Mouse (Mus musculus) embryonic facial prominence, embryonic 13.5 days (tissue): ENCODE measurements at regions not wholly inside any gene's neighbourhood (a gene's known extent, or its start where the extent isn't known, plus 50 kb on each side); places are given as distances from the start of the nearest gene placed in this dataset.

Experiments used
- ATAC-seq: fragments of 200-750 bp; cut with Nextera tagmentation; 2 replicates; pipeline ENCODE4 v1.8.0; 2017; ENCODE audit warnings: low read depth; ENCODE audit not compliant: insufficient number of reproducible peaks, insufficient read depth, low FRiP score, low TSS enrichment
- H3K27ac ChIP-seq: fragments of 300-500 bp; sonication (generic); 2 replicates; pipeline ENCODE4 v1.5.1; 2015; ENCODE audit warnings: moderate library complexity, mild to moderate bottlenecking, inconsistent platforms
- H3K27me3 ChIP-seq: fragments of 300-500 bp; sonication (generic); 2 replicates; pipeline ENCODE4 v1.6.1; 2015; ENCODE audit warnings: mild to moderate bottlenecking, inconsistent platforms
- H3K36me3 ChIP-seq: fragments of 300-500 bp; sonication (generic); 2 replicates; pipeline ENCODE4 v1.6.1; 2015; ENCODE audit warnings: mild to moderate bottlenecking, inconsistent platforms
- H3K4me1 ChIP-seq: fragments of 300-500 bp; sonication (generic); 2 replicates; pipeline ENCODE4 v1.6.1; 2015; ENCODE audit warnings: inconsistent platforms
- H3K4me2 ChIP-seq: fragments of 300-500 bp; sonication (generic); 2 replicates; pipeline ENCODE4 v1.6.1; 2015; ENCODE audit warnings: moderate library complexity, mild to moderate bottlenecking, inconsistent platforms
- H3K4me3 ChIP-seq: fragments of 300-500 bp; sonication (generic); 2 replicates; pipeline ENCODE4 v1.5.1; 2015; ENCODE audit warnings: mild to moderate bottlenecking, inconsistent platforms
- H3K9ac ChIP-seq: fragments of 300-500 bp; sonication (generic); 2 replicates; pipeline ENCODE4 v1.6.1; 2015; ENCODE audit warnings: mild to moderate bottlenecking, inconsistent platforms
- H3K9me3 ChIP-seq: fragments of 300-500 bp; sonication (generic); 2 replicates; pipeline ENCODE4 v1.6.1; 2016; ENCODE audit warnings: inconsistent platforms
- WGBS: fragments of 180-500 bp; shearing (Covaris S2); methylation state at CpG from one replicate; pipeline ENCODE4 v1.1.7; 2015; ENCODE audit warnings: mixed read lengths; 5-methylcytosine and 5-hydroxymethylcytosine counted together

DNA sequence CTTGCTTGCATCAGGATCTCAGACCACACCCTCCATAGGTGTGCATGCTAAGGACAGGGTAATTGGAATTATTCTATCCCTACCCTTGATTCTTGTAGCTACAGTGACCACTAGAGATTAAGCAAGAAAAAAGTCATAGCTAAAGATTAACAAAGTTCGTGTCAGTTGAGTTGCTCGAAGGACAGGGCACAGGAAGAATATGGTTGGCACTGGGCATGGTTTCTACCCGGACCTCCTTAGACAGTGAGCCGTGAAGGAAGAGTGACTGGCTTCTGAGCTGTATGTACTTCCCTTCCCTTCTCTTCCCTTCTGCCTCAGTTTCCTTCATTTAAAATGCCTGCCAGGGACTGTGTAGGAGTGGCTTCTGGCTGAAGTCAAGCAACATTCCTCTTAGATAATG lies 100.0 kb downstream of the Nfkbiz start:
- no peak for ATAC-seq
- H3K27me3 ChIP-seq, result no peaks in the 10 kb centered on the region
- 90% methylated on average over 4 of the region's 4 CpGs for WGBS

DNA sequence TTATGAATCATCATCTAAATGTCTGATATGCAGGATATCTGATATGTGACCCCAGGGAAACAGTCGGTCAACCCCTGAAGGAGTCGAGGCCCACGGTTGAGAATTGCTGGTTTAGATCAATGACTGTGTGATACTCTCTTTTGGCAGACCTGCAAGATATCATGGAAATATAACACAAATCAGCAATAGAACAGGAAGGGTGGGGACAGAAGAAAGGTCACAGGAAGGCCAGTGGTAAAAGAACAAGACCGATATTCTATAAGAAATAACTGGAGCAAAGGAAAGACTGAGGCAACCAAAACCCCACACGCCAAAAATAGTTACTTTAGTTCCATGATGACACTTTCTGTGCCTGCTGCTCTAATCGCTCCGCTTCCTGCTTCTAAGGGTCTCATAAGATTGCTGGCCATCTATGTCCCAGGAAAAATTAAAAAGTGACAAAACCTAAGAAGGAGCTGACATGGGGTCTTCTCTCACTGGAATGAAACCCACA lies 103.2 kb downstream of the Nfkbiz start:
- no peak for ATAC-seq
- no peaks in the 10 kb centered on the region for H3K36me3 ChIP-seq
- no peaks in the 10 kb centered on the region for H3K9me3 ChIP-seq
- no peak overlapping the region for H3K9ac ChIP-seq
- 90% methylated on average over 7 of the region's 7 CpGs for WGBS
- no peak overlapping the region for H3K27ac ChIP-seq
- H3K4me1 ChIP-seq, result no peaks in the 10 kb centered on the region
- H3K4me2 ChIP-seq, result no peak overlapping the region
- no peaks in the 10 kb centered on the region for H3K27me3 ChIP-seq
- no peak overlapping the region for H3K4me3 ChIP-seq

More for the DNA sequence above, 100.0 kb downstream of the Nfkbiz start:
- H3K4me2 ChIP-seq, result no peak overlapping the region
- H3K4me1 ChIP-seq, result no peaks in the 10 kb centered on the region
- H3K4me3 ChIP-seq, result no peak overlapping the region
- no peaks in the 10 kb centered on the region for H3K36me3 ChIP-seq
- no peak overlapping the region for H3K27ac ChIP-seq
- H3K9me3 ChIP-seq, result no peaks in the 10 kb centered on the region
- H3K9ac ChIP-seq, result no peak overlapping the region

DNA sequence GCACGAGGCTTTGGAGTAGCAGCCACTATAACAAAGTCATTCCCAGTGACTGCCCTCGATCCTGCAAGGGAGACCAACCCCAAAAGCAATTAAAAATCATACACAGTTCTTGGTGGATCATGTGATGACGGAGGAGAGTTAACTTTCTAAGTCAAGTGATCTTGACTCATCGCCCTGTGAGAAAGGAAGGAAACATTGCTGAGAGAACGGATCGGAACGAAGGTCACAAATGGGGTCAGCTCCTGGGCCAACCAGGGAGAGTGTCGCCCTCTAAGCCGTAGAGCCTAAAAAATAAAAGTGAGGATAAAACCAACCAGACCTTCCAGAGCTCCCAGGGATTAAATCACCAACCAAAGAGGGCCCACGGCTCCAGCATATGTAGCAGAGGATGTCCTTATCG lies 104.4 kb downstream of the Nfkbiz start:
- 74% methylated on average over 11 of the region's 11 CpGs for WGBS

DNA sequence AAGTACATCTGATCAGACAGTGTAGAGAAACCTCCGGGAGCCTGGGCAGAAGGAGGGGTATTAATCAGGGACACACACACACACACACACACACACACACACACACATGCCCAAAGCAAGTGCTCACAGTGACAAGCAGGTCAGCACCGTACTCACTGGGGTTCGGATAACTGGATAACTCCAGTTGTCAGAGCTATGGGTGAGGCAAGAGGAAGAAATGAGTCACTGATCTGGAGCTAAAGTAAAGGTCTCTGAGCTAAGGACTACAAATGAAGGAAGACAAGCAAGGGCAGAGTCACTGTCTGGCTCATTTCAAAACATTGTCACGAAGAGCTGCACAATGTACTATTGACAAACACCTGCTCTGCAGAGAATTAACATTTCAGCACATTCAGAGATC lies 104.9 kb downstream of the Nfkbiz start:
- WGBS, result 67% methylated on average over 4 of the region's 4 CpGs
- Histone ChIP-seq H3K9ac (no peak overlapping the region), H3K36me3 (no peaks in the 10 kb centered on the region), H3K27ac (no peak overlapping the region), H3K4me2 (no peak overlapping the region), H3K27me3 (no peaks in the 10 kb centered on the region), H3K4me1 (no peaks in the 10 kb centered on the region), H3K4me3 (no peak overlapping the region), H3K9me3 (no peaks in the 10 kb centered on the region)
- ATAC-seq, result no peak

More for the DNA sequence above, 104.4 kb downstream of the Nfkbiz start:
- no peaks in the 10 kb centered on the region for H3K27me3 ChIP-seq
- H3K36me3 ChIP-seq, result no peaks in the 10 kb centered on the region
- no peaks in the 10 kb centered on the region for H3K4me1 ChIP-seq
- no peaks in the 10 kb centered on the region for H3K9me3 ChIP-seq
- H3K4me3 ChIP-seq, result no peak overlapping the region
- ATAC-seq, result no peak
- no peak overlapping the region for H3K27ac ChIP-seq
- no peak overlapping the region for H3K9ac ChIP-seq
- H3K4me2 ChIP-seq, result no peak overlapping the region

DNA sequence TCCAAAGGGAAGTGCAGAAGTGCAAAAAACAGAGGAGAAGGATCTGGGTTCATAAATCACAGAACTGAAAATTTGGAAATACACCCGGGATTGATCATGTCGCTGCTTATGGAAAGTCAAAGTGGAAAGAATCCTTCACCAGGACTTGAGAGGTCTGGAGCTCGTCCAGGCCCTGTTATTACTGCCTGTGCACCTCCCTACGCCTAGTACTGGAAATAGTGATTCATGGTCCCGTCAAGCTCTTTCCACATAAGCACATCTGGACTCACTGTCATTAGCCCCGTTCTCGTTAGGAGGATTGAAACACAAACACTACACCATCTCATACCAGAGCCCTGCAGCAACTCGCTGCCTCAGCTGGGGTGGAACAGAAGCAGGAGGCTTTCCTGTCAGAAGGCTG lies 107.7 kb downstream of the Nfkbiz start:
- no peaks in the 10 kb centered on the region for H3K4me1 ChIP-seq
- no peak overlapping the region for H3K9ac ChIP-seq
- ATAC-seq, result no peak
- H3K27me3 ChIP-seq, result no peaks in the 10 kb centered on the region
- no peak overlapping the region for H3K27ac ChIP-seq
- 66% methylated on average over 8 of the region's 8 CpGs for WGBS
- H3K36me3 ChIP-seq, result no peaks in the 10 kb centered on the region
- H3K4me2 ChIP-seq, result no peak overlapping the region
- peaks cover 3% of the 10 kb centered on the region; the same call in 1 of the 2 replicates for H3K9me3 ChIP-seq
- H3K4me3 ChIP-seq, result no peak overlapping the region

DNA sequence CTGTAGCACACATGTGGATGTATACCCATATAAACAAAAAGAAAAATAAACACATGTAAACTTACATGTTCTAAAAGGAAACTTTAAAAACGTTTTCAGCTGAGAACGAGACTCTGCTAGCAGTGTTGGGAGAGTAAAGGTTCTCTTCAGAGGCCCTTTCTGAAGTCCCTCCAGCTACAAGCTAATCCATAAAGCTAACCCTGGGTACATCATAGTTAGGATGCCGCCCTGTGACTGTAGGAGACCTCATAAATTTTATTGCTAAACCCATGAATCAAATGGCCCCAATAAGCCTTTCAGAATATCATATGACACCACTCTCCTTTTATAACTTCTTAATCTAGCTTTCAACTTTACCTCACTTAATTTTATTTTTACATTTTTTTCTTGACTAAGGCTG lies 112.2 kb downstream of the Nfkbiz start:
- peaks cover 3% of the 10 kb centered on the region; the same call in 1 of the 2 replicates for H3K9me3 ChIP-seq
- no peaks in the 10 kb centered on the region for H3K4me1 ChIP-seq
- no peaks in the 10 kb centered on the region for H3K36me3 ChIP-seq
- no peak overlapping the region for H3K9ac ChIP-seq
- no peak overlapping the region for H3K27ac ChIP-seq
- no peak for ATAC-seq
- no peak overlapping the region for H3K4me2 ChIP-seq
- H3K4me3 ChIP-seq, result no peak overlapping the region
- WGBS, result 70% methylated on average over 3 of the region's 3 CpGs
- H3K27me3 ChIP-seq, result no peaks in the 10 kb centered on the region

DNA sequence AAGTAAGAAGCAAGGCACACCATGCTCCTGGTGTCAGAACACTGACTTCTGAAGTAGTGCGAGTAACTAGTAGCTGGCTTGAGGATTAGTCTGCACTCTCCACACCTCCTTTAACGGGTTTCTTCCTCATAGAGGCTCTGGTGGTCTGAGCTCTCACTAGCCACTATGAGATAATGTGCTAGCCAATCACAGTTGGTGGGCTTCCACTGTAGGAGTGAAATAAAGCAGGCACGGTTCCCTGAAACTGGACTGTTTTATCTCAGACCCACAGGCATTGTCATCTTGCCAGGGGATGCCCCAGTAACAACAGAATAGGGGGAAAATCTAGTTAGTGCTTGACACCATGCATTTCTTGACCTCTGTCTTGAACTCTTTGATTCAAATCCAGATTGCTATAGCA lies 118.3 kb downstream of the Nfkbiz start:
- Histone ChIP-seq H3K36me3 (no peaks in the 10 kb centered on the region), H3K9me3 (no peaks in the 10 kb centered on the region), H3K4me2 (no peak overlapping the region), H3K9ac (no peak overlapping the region), H3K4me1 (no peaks in the 10 kb centered on the region), H3K27ac (no peak overlapping the region), H3K27me3 (no peaks in the 10 kb centered on the region), H3K4me3 (no peak overlapping the region)
- ATAC-seq, result no peak
- WGBS, result 71% methylated on average over 3 of the region's 3 CpGs

DNA sequence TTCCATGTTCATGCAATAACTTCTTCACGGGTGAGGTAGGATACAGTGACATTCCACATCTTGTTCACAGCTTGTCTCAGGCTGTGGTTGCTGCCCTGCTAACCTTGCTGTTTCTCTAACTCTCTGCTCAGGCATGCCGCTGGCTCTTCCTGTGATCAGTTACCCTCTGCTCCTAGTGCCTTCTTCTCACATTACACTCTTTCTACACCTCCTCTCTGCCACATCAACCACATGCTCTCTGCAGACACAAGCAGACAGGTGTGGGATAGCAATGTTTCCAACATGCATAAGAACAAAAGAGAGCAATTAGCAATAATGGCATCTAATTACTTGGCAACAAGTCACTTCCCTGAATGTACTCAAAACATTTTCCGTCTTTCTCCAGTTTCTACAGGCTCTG lies 128.7 kb downstream of the Nfkbiz start:
- no peak overlapping the region for H3K4me2 ChIP-seq
- H3K9me3 ChIP-seq, result no peaks in the 10 kb centered on the region
- H3K36me3 ChIP-seq, result no peaks in the 10 kb centered on the region
- ATAC-seq, result 0 out of 2 replicates have a peak, but pooled peaks have one; percentile 26
- WGBS, result 25% methylated on average over 3 of the region's 3 CpGs
- no peak overlapping the region for H3K27ac ChIP-seq
- H3K27me3 ChIP-seq, result no peaks in the 10 kb centered on the region
- no peaks in the 10 kb centered on the region for H3K4me1 ChIP-seq
- H3K9ac ChIP-seq, result no peak overlapping the region
- no peak overlapping the region for H3K4me3 ChIP-seq

DNA sequence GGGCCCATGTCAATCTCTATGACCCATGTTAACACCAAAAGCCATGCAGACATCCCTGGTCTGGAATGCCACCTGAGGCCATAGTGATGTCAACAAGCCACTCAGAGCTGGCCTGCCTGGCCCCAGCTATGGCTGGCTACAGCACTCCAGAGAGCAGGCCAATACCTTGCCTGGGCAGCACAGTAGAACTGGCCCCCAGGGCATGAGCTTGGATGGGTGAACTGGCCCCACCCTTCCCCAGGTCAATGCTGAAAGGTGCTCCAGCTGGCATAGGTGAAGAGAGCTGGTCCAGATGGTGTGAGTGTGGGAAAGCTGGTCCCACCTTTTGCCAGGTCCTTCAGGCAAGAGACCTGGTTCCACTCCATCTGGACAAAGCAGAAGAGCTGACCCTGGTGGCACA lies 132.2 kb downstream of the Nfkbiz start:
- H3K9ac ChIP-seq, result no peak overlapping the region
- no peaks in the 10 kb centered on the region for H3K4me1 ChIP-seq
- no peak overlapping the region for H3K4me2 ChIP-seq
- no peaks in the 10 kb centered on the region for H3K9me3 ChIP-seq
- no peak for ATAC-seq
- no peaks in the 10 kb centered on the region for H3K27me3 ChIP-seq
- H3K36me3 ChIP-seq, result no peaks in the 10 kb centered on the region
- H3K4me3 ChIP-seq, result no peak overlapping the region
- H3K27ac ChIP-seq, result no peak overlapping the region

DNA sequence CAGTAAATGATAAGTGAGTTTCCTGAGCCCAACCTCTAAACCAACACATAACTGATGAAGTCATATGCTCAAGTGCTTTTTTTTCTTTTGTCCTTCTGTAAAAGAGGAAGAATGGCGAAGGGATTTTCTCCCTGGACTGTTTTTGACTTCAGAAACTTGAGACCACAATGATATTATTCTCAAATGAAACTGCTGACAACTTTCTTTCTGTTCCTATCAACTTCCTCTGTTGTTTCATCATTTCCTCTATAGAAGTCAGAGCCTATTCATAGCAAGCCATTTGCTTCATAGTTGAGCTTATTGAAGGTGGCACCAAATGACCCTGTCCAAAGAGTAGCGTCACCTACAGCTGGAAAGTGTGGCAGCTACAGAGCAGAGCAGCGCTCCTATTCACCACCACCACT lies 140.2 kb downstream of the Nfkbiz start:
- Histone ChIP-seq H3K4me3 (no peak overlapping the region), H3K4me2 (no peak overlapping the region), H3K27ac (no peak overlapping the region), H3K27me3 (no peaks in the 10 kb centered on the region), H3K9ac (no peak overlapping the region), H3K36me3 (no peaks in the 10 kb centered on the region), H3K4me1 (no peaks in the 10 kb centered on the region), H3K9me3 (no peaks in the 10 kb centered on the region)
- ATAC-seq, result no peak
- 73% methylated on average over 3 of the region's 3 CpGs for whole genome bisulfite sequencing

DNA sequence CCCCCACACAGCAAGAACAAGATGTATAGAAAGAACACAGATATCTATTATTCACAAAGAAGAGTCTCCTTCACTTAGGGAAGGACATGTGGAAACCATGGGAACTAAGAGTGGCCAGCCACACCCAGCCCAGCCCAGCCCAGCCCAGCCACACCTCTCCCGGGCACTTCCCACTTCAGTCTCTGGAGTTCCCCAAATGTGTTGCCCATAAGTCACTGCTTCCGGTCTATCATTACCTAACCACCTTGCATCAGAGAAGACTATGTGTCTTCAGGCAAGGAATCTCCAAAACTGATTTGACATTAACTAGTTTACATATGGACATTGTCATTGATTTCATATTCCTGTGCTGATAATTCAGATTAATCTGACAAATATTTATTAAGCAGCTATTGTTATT lies 147.6 kb downstream of the Nfkbiz start:
- 85% methylated on average over 2 of the region's 2 CpGs for WGBS
- no peak overlapping the region for H3K27ac ChIP-seq

DNA sequence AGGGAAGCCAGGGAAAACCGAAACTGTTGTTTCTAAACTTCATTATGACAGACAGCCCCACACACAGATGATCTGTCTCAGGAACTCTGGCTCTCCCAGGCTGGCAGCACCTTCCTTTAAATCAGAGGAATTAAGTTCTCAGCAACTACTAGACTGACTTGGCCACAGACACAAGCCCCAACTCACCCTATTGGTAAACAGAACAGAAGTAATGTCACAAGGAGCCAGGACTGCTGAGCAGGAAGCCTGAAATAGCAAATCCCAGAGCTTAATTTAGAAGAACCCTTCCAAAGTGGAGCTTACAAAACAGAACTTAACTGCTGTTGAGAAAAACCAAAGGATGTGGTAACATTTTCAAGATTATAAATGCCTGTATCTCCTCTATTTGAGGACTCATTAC lies 174.8 kb downstream of the Nfkbiz start:
- H3K4me3 ChIP-seq, result no peak overlapping the region
- no peak overlapping the region for H3K27ac ChIP-seq
- no peak overlapping the region for H3K4me2 ChIP-seq
- no peaks in the 10 kb centered on the region for H3K4me1 ChIP-seq
- no peak for ATAC-seq
- H3K9ac ChIP-seq, result no peak overlapping the region
- 86% methylated on average over 1 of the region's 1 CpGs for WGBS
- no peaks in the 10 kb centered on the region for H3K27me3 ChIP-seq
- no peaks in the 10 kb centered on the region for H3K36me3 ChIP-seq
- no peaks in the 10 kb centered on the region for H3K9me3 ChIP-seq

More for the DNA sequence above, 147.6 kb downstream of the Nfkbiz start:
- H3K4me3 ChIP-seq, result no peak overlapping the region
- no peaks in the 10 kb centered on the region for H3K4me1 ChIP-seq
- no peaks in the 10 kb centered on the region for H3K36me3 ChIP-seq
- no peaks in the 10 kb centered on the region for H3K9me3 ChIP-seq
- no peak overlapping the region for H3K9ac ChIP-seq
- H3K4me2 ChIP-seq, result no peak overlapping the region
- H3K27me3 ChIP-seq, result no peaks in the 10 kb centered on the region
- no peak for ATAC-seq
